ENCODE assay signal across 9 mouse cellular contexts in genomic region chr3:149845083-149845825, GRCm38 (mm10).
DNase-seq lines count a peak whose midpoint lies in the region; ATAC-seq lines count a peak whose summit lies in the region.
"Had no signal": no experiment of that assay in that cellular context is flagged by ENCODE, and none has a peak within 500 bp of the region (broad histone marks: within the 10 kb centered on the region; RNA-seq: fewer than 3 reads in every experiment).

No protein-coding gene starts in this region.

- H3K27me3 ChIP-seq in lung, embryonic 16.5 days (ENCODE audit: control insufficient read depth, insufficient read depth, low read depth, low read length), result no peaks in the 10 kb centered on the region
- H3K27me3 ChIP-seq in stomach, embryonic 15.5 days (replicated peaks), result no peaks in the 10 kb centered on the region
- H3K27me3 ChIP-seq: megakaryocyte, embryonic 14.5 days had no signal

- H3K27ac ChIP-seq in lung, embryonic 16.5 days (ENCODE audit: low read length), result no peak overlapping the region
- no peak overlapping the region for H3K27ac ChIP-seq in stomach, embryonic 15.5 days

- H3K4me3 ChIP-seq in lung, embryonic 16.5 days (ENCODE audit: low read length), result peak overlapping the region; percentile 34
- H3K4me3 ChIP-seq in stomach, embryonic 15.5 days (replicated peaks), result peak overlapping the region; percentile 16; the same call in 1 of the 2 replicates
- H3K4me3 ChIP-seq: megakaryocyte, embryonic 14.5 days had no signal

- H3K9ac ChIP-seq in lung, embryonic 16.5 days (ENCODE audit: low read length), result peak overlapping the region; percentile 55
- no peak overlapping the region for H3K9ac ChIP-seq in stomach, embryonic 15.5 days

- H3K9me3 ChIP-seq in lung, embryonic 16.5 days (ENCODE audit: control insufficient read depth, low read length), result no peaks in the 10 kb centered on the region
- no peaks in the 10 kb centered on the region for H3K9me3 ChIP-seq in stomach, embryonic 15.5 days

- peaks cover 14% of the 10 kb centered on the region; the same call in 1 of the 2 replicates for H3K4me1 ChIP-seq in lung, embryonic 16.5 days (replicated peaks; ENCODE audit: control insufficient read depth, insufficient read depth, low read length)
- peaks cover 9% of the 10 kb centered on the region; the same call in 1 of the 2 replicates for H3K4me1 ChIP-seq in stomach, embryonic 15.5 days
- H3K4me1 ChIP-seq: megakaryocyte, embryonic 14.5 days had no signal

- H3K36me3 ChIP-seq in lung, embryonic 16.5 days (ENCODE audit: control insufficient read depth, insufficient read depth, low read length), result no peaks in the 10 kb centered on the region
- H3K36me3 ChIP-seq in stomach, embryonic 15.5 days, result no peaks in the 10 kb centered on the region

- ATAC-seq in lung, embryonic 16.5 days (ENCODE audit: low read depth), result no peak
- ATAC-seq in megakaryocyte, adult 5-6 weeks (ENCODE audit: poor library complexity, severe bottlenecking), result peak; percentile 34
- no peak for ATAC-seq in stomach, embryonic 15.5 days (ENCODE audit: insufficient read depth, low FRiP score, low read depth)

- peak; percentile 14 for DNase-seq in adrenal gland, postnatal 10 days
- no peak for DNase-seq in adrenal gland, postnatal 25 days
- no peak for DNase-seq in lung, postnatal 4 days
- DNase-seq in kidney, postnatal 14 days, result peak; percentile 7
- no peak for DNase-seq in c-Kit-positive CD71-positive TER-119-positive erythroid progenitor cells, embryonic 14.5 days (ENCODE audit: low spot score)

- WGBS in lung, embryonic 16.5 days, result 5% methylated on average over 18 of the region's 18 CpGs
- 8% methylated on average over 18 of the region's 18 CpGs for WGBS in stomach, embryonic 15.5 days

- peak overlapping the region; percentile 60 for H3K4me2 ChIP-seq in lung, embryonic 16.5 days (ENCODE audit: low read depth, low read length)
- H3K4me2 ChIP-seq in stomach, embryonic 15.5 days, result peak overlapping the region; percentile 44

Comparison
In these comparisons a context has a peak if more than half of its experiments do, and no peak if none do; other contexts are left out.
1. DNase-seq: peak in adrenal gland, postnatal 10 days (single experiment) and kidney, postnatal 14 days (single experiment); none in adrenal gland, postnatal 25 days (single experiment), lung, postnatal 4 days (0 of 2) and c-Kit-positive CD71-positive TER-119-positive erythroid progenitor cells, embryonic 14.5 days (single experiment).